Mouse (Mus musculus): Measurements from ENCODE around the gene Vps16.

The Vps16 gene

GRCm38 (mm10) chr2:130461287-130462071 is 37.3 kb downstream of the Vps16 start:
- DNase-seq, result no peak

DNA sequence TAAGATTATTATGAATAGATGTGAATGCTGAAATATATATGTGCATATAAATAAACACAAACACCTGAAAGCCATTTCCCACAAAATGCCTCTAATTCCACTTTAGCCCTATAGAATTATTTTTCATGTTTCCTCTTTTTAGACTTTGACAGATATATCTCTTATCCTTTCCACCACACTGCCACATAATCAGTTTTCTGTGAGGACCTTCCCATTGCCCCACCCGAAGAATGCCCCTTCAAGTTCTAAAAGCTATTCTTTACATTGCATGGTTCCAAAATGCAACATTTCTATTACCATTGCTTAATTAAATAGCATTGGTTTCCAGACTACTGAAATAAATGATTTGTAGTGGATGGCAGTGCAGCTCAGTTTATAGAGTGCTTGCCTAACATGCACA is 42.3 kb downstream of the Vps16 start:
- no peak for DNase-seq

DNA sequence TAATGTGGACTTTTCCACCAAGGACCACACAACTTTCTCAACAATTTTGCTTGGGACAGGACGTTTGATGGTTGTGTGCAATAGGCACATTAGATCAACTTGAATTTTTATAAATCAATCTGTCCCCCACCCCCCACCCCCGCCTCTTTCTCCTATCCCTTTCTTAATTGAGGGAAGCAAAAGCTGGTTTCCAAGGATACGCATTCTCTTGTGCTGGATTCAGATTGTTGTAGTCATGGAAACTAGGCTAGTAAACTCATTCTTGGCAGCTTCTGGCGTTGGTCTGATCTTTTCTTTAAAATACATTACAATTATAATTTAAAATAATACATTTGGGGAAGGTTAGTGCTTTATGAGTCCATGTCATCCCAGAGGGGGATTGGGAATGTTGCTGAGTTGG is 45.2 kb downstream of the Vps16 start:
- no peak for DNase-seq

DNA sequence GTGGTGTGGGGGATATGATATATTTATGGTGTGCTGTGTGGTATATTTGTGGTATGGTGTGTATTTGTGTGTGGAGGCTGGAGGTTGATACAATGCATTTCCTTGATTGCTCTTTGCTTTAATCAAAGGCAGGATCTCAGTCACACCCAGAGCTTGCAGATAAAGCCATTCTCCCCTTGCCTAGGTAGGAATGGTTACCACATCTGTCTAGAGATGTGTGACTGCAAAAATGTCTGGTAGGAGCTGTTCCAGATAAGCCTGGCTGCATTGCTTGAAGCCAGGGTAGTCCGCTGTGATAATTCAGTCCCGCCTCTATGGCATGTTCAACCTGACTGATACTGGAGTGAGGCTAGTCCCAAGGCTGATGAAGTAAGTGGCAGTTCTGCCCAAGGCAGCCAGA is 45.8 kb downstream of the Vps16 start:
- DNase-seq, result no peak

DNA sequence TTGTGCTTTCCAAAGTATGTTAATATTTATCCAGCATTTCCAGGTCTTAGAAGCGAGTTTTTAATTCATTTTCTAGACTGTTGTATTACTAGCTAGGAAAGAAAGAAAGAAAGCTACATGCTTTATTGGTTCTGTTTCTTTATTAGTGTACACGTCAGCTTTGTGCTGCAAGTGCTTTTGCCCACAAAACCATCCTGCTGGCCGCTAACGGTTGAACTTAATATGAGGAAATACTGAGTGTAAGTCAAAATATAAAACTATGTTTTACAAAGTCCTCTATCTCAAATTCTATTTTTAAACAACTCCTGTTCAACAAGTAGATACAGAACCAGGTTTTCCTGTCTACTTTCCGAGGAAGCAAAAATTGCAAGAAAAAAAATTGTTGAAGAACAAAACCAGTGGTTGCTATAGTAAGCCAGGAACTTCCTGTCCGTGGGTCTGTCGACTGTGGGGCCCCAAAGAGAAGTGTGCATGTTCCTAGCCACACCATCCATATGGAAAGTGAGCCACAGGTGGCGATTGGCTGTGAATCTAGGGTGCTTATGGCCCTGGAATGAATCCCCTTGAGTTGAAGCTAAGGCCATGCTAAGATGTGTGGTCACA is 48.9 kb downstream of the Vps16 start:
- DNase-seq, result no peak

DNA sequence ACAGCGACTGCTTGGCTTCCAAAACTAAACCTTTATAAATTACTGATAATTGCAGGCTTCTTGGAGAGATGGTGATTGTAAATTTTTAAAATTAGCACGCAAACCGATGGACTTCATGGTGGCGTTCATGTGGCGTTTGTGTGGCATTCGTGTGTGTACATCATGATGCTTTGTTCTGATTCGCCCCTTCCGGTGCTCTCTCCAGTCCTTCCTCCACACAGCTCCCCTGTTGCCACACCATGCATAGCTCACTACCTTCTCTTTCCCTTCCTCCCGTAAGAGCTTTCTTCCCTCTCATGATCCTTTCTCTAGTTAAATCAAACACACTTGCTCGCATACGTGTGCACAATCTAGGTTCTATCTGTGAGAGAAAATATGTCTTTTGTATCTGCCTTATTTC is 51.6 kb downstream of the Vps16 start:
- DNase-seq, result no peak

GRCm38 (mm10) chr2:130476666-130477297 is 52.6 kb downstream of the Vps16 start:
- DNase-seq, result no peak

DNA sequence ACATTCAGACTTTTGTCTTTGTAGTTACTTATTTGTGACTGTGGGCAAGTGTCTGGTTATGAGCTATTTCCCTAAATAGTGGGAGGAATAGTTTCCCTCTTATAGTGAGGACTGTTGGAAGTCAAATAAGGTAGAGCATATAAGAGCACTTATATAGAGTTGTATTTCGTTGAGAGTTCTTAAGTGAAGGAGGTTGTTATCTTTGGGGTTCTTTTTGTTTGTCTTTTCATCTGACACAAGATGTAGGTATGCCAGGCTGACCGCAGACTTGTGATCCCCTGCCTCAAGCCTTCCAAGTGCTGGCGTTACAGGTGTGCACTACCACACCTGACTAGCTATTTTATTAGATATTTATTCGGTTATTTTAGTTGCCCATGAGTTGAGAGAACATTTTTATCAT is 58.0 kb downstream of the Vps16 start:
- no peak for DNase-seq

DNA sequence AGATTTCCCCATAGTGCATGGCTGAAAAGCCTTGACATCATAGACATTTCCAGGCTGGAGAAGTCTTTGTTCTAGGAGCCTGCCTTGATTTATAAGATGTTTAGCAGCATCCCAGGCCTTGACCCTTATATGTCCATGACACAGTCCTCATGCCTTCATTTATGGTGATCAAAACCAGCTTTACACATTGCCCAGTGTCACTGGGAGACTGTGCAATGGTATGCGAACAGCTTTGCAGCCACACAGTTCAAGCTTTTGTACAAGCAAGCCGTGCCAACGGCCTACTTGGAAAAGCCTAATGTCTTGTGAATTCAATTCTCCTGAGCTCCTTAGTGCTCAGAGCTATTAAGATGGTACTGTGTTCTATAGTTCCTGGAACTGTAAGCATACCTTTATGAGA is 58.6 kb downstream of the Vps16 start:
- no peak for DNase-seq

- DNase-seq, result no peak
Measured at GRCm38 (mm10) chr2:130484206-130484605, 60.1 kb downstream of the Vps16 start.

- no peak for DNase-seq
Measured at GRCm38 (mm10) chr2:130488002-130488401, 63.9 kb downstream of the Vps16 start.

- DNase-seq, result no peak
Measured at GRCm38 (mm10) chr2:130488600-130488999, 64.5 kb downstream of the Vps16 start.

DNA sequence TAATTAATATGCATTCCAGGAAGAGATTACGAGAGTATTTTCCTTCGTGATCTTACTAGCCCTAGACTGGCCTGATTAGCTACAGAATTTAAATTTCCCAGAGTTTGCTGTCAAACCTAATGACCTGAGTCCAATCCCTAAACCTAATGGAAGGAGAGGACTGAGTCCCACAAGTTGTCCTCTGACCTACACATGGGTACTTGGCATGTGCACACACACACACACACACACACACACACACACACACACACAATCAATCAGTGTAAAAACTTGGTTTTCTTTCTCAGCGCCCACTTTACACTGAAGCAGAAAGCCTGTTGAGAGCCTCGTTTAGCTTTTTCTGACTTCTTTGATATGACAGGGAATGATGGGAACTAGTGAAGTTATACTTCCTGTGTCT is 67.0 kb downstream of the Vps16 start:
- DNase-seq, result no peak

DNA sequence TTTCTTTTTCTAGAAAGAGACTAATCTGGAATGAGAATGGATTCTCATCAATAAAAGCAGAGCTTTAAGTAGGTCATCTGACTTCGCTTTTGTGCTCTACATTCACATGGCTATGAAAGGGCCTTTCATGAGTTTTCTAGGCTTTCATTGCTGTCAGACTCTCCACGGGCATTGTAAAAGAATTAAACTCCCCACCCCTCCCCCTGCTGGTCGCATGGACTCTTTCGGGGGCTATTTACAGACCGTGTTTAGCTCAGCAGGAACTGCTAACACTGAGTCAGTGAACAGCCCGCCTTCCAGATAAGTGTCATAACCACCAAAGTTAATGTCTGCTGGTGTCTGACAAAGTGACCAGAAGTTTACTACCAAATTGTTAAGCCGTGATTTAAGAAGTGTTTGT is 67.4 kb downstream of the Vps16 start:
- no peak for DNase-seq

Data from cerebellum, postnatal 36 days (tissue).